Mouse (Mus musculus): ENCODE results near the gene Alk. TPM values are rescaled to one million over a fixed set of nuclear protein-coding genes. Genes with fewer than 3 reads are reported as not detected.

Gene Alk
- total RNA-seq, 2 experiments from 2014 or later: not detected

DNA sequence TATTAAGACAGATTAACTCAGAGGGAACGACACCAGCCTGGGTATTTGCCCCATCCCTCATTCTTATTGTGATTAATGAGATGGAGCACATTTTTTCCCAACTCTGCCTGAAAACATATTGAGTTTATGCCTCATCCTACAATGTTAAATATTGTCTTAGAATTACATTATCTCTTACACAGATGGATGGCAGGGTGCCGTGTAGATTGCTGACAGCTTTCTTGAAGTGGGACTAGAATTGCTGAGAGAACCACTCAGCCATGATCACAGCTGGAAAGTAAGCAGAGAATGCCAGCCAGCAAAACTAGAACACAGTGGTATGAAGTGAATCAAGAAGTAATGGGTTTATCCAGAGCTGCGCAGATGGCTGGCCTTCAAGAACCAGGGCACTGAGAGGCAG lies 430.6 kb downstream of the Alk start:
- no peak for ATAC-seq (replicated peaks; ENCODE audit: low FRiP score, poor library complexity, severe bottlenecking)

DNA sequence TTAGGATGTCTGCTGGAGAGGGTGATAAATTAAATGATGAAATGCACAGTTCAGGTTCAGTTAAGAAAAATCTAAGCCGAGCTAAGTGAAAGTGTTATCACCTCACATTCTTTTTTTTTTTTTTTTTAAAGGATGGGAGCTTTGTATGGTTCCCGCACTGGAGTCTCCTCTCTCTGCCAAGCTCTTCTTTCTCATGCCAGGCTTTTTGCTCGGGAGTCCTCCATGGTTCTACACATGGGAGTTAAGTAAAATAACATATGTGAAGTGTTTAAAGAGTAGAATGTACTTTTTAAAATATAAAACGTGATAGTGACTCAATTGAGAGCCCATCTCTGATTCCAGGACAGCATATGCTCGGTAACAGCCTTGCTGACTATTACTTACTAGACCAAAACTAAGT lies 436.3 kb downstream of the Alk start:
- no peak for ATAC-seq (replicated peaks; ENCODE audit: low FRiP score, poor library complexity, severe bottlenecking)

DNA sequence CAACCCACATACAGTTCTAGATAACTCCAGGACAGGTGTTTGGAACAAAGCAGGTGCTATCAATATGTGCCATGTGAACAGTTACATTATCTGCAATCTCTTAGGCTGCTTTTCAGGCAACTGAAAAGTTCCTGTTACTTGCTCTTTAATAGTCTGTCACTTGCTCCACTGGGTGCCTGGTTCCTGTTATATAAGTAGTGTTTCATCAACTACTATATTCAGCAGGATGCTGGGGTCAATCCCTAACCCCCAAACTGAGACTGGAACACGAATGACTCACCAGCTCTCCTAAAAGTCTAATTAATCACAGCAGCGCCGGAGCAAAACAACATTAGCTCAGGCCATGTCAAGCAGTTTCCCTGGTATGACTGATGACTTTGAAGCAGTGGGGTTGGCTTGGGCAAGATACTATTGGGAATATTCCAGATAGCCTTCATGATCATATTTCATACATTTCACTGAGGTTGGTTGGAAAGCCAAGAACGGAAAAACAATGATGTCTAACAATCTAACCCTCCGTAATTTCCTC lies 445.5 kb downstream of the Alk start:
- no peak for ATAC-seq (replicated peaks; ENCODE audit: low FRiP score, poor library complexity, severe bottlenecking)

DNA sequence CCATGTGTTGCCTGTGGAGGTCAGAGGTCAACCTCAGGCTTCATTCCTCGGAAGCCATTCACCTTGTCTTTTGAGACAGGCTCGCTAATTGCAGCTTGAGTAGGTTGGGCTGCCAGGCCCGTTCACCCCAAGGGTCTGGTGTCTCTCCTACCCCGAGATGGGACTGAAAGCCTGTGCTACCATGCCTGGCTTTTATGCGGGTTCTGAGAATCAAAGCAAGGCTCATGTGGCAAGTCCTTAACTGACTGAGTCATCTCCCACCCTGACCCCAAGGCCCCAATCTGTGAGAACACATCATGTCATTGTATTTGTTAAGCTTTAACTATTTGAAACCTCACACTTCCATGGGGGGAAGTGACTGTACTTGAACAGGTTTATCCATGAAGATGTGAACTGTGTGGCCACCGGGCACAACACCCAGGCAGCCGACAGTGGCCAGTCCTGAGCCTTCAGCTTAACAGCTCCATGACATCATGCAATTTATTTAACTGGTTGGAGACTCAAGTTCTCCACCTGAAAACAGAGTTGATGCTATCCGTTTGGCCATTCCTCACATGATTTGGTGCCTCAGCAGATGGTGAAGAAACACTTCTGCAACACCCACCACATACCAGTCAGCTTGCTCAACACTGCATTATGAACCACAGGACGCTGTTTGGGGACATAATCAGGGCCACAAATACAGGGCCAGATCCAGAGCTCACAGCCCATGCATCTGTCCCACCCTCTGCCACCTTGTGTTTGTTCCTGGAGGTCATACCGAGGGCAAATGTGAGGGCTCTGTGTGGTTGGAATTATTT lies 446.4 kb downstream of the Alk start:
- no peak for ATAC-seq (replicated peaks; ENCODE audit: low FRiP score, poor library complexity, severe bottlenecking)

DNA sequence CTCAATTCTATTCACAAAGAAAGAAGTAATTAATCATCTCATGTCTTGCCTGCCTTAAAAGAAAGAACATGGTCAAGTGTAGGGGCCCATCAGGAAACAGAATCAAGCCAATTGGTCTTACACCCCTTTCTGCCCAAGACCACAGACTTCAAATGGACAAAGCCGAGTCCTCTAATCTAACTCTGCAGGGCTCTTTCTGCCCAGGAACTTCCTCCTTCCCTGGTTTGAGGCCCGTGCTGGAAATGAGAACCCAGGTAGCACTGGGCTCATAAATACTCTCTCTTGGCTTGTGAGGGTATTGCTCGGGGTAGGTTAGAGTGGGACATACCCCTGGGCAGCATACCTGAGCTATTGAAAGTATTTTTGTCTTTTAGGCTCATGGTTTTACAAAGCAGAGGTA lies 451.4 kb downstream of the Alk start:
- no peak for ATAC-seq (replicated peaks; ENCODE audit: low FRiP score, poor library complexity, severe bottlenecking)

DNA sequence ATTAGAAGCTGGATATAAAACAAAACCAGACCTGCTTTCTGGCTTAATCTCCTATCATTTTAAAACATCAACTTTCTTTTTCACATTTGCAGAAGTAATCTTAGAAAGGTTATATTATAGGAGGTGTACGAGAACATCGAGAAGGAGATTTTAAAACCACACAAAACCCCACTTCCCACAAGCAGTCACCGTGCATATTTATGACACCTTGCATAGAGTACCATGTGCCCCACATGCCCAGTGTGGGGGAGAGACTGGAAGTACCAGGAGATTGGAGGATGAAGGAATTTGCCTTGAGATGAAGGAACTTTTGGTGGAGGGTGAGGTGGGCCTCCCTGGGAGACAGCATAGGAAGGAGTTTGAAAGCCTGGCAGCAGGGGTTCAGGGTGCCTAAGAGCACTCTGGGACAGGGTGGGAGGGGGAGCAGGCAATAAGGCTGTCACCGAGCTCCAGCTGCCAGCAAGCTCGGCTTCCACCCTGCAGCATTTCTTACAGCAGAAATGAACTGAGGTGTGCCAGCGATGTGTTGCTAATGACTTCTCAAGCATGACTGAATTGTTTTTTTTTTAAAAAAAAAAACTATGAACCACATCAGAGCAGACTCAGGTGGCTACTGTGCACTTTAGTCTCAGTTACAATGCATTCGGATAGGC lies 459.4 kb downstream of the Alk start:
- no peak for ATAC-seq (replicated peaks; ENCODE audit: low FRiP score, poor library complexity, severe bottlenecking)

DNA sequence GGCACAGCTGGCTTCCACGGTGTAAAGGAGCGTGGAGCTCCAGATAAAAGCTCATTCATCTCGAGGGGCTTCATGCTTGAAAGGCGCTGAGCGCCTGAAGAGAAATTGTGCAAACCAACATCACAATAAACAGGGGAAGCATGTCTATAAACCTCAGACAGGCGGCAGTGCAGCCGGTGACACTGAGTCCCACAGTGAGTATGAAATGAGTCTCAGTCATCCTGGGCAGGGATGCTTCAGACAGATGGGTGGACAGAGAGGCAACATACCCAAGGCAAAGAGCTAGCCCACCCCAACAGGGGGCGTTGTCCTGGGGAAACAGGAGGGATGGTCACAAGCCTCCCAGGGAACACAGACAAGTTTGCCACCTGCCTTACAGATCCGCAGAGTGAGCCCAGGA lies 460.0 kb downstream of the Alk start:
- ATAC-seq (replicated peaks; ENCODE audit: low FRiP score, poor library complexity, severe bottlenecking): no peak

DNA sequence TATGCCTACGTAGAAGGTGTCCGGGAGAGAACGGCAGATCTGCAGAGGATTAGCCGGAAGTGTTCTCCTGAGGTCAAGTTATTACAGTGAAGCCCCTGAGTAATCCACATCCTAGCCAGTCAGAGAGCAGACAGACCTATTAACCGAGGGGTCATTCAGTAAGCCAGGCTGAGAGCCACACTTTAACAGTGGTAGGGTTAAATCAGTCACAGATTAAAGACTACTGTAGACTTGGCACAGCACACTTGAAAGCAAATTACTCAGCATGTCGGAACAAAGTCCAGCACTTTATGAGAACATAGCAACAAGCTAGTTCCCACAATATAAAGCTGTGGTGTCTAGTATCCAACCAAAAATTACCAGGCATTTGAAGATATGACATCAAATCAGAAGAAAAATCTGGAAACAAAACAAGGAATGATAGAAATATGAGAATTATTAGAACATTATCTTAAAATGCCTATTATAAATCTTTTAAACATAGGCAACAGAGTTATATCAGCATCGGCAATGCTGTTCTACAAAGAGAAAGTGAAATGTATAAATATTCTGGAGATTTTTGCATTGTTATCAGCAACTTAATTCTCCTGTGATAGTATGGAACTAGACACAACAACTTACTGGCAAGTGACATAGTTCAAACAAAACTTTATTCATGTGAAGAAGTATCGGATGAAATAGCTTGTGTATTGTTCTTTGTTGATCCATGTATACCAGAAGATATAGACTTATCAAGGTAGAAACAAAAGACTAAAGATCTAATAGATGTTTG lies 472.1 kb downstream of the Alk start:
- no peak for ATAC-seq (replicated peaks; ENCODE audit: low FRiP score, poor library complexity, severe bottlenecking)

DNA sequence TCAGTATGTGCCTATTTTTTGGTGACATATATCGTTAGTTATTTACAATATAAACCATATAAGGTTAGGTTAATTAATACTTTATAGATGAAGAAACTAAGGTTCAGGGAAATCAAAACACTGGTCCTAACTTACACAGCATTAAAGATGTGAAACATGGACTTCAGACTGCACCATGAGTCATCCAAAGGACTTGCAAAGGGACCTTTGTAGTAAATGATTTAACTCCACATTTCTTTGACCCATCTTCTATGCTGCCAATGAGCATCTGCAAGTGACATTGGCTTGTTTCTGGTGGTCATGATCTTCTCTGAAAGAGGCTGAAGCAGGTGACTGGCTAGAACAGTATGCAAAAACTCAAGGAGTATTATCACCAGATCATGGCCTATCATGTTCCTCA lies 482.8 kb downstream of the Alk start:
- no peak for ATAC-seq (replicated peaks; ENCODE audit: low FRiP score, poor library complexity, severe bottlenecking)

DNA sequence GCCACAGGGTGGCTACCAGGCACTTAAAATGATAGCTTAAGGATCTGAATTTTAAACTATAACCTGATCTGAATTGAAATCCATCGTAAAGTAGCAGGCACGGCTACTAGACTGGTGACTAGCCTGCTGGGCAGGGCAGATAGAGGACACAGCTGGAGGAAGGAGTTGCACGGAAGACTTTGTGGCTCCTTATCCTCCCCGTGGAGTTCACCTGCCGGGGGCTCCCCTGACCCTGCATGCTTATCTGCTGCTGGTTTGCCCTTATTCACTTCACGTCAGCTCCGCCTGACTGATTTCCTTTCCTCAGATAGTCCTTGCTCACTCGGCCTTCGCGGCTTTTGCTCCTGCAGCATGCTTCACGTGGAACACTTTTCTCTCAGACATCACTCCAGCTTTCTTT lies 484.1 kb downstream of the Alk start:
- no peak for ATAC-seq (replicated peaks; ENCODE audit: low FRiP score, poor library complexity, severe bottlenecking)

DNA sequence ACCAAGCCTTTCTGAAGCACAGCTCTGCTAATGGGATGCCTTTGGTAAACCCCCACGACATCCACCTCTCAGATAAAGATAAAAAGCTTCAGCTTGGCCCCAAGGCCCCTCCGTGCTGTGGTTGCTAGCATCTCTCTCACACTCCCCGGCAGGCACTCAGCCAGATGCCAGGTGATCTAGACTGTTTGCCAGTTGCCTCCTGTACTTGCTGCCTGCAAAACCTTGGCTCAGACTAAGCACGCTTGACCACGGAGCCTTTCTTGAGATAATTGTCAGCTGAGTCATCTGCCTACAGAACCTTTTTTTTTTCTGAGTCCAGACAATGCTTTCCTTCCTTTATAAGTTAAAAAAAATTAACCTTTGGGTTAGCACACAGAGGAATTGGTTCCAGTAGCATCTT lies 486.1 kb downstream of the Alk start:
- no peak for ATAC-seq (replicated peaks; ENCODE audit: low FRiP score, poor library complexity, severe bottlenecking)

DNA sequence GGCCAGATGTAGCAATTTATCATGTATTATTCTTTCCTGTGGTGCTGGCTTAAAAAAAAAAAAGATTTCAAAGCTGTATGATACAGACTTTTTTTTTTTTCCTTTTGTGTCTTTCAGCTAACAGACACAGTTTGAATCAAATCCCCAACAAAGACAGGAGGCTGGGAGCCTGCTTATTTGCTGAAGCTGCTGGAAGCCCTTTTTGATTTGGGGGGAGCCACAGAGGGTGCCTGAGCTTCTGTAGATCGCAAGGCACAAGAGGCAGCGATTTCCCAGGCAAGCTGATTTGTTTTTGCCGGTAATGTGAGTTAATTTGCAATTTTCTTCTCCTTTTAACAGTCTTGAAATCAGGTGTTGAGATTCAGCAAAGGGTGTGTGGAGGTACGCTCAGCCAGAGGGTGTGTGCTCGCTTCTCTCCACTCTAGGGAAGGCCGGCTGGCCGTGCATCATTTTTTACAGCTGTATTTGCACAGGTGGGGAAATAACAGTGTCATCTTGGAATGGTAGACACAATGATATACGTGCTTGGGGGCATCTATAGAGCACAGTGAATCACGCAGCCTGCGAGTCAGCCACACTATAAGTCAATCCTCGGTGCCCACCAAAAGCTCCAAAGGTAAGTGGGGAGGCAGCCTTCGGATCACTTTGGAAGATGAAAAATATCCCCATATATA lies 489.0 kb downstream of the Alk start:
- no peak for ATAC-seq (replicated peaks; ENCODE audit: low FRiP score, poor library complexity, severe bottlenecking)

DNA sequence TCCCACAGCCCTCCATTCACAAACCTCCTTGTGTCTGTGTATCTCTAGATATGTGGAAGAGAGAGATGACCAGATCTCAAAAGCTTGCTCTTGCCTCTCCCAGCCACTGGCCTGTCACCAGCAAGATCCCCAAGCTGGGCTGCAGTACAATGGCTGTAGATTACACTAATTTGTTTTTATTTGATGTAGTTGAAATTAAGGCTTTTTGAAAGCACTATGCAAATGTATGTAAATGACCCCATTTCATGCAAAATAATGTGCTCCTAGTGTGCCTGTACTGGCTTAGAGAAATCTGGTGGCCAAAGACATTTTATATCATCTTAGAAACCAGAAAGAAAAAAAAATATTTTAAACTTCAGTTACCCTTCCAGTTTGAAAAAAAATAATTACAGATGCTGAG lies 492.4 kb downstream of the Alk start:
- ATAC-seq (replicated peaks; ENCODE audit: low FRiP score, poor library complexity, severe bottlenecking): no peak

DNA sequence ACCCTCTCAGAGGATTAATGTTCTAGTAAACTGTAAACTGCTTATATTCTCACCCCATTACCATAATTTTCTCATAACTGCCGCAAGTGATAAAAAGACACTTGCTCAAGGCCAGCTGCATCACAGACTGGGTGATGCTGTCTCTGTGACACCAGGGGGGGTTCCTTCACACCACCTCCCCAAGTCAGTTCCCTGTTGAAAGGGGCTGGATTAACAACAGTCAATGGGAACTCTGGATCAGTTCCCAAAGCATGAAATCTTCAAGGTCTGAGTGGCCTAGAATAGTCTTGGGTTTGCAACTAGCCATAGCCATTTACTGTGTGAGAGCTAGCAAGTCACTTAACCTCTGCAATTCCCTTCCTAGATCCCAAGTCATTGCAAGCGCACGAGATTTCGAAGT lies 492.9 kb downstream of the Alk start:
- no peak for ATAC-seq (replicated peaks; ENCODE audit: low FRiP score, poor library complexity, severe bottlenecking)

DNA sequence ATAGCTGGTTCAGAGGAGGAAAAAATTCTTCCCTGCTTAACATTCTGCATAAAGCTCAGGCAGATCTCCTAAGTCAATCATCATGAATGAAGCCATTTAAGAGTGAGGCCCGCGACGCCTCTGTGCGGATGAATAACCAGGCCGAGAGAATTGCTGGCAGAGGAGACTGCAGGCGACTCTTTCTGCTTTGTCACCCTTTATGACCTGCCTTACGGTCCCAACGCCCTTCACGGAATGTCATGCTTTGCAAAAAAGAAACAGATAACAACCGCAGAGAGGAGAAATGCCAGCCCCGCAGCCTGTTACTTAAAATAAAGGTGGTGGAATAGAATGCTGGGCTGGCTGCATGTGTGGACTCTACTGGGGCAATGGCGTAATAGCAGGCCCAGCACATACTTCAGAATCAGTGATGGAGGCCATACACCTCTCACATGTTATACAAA lies 517.1 kb downstream of the Alk start:
- ATAC-seq (replicated peaks; ENCODE audit: low FRiP score, poor library complexity, severe bottlenecking): no peak

DNA sequence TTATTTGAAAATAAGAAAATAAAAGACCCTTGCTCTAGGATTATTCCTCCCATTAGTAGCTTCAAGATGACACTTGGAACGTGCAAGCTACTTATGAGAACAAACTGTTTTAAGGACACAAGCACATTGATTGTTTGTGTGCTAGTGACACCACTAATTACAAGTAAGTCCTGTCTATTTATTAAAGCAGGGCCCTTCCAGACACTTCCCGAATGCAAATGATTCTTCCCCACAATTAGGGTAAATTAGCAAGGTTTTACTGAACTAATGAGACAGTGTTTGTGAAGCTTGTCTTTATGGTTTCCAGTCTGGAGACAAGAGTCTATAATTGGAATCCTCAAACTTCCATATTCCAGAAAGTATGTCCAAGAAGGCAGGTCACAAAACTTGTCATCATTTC lies 523.0 kb downstream of the Alk start:
- ATAC-seq (replicated peaks; ENCODE audit: low FRiP score, poor library complexity, severe bottlenecking): no peak

DNA sequence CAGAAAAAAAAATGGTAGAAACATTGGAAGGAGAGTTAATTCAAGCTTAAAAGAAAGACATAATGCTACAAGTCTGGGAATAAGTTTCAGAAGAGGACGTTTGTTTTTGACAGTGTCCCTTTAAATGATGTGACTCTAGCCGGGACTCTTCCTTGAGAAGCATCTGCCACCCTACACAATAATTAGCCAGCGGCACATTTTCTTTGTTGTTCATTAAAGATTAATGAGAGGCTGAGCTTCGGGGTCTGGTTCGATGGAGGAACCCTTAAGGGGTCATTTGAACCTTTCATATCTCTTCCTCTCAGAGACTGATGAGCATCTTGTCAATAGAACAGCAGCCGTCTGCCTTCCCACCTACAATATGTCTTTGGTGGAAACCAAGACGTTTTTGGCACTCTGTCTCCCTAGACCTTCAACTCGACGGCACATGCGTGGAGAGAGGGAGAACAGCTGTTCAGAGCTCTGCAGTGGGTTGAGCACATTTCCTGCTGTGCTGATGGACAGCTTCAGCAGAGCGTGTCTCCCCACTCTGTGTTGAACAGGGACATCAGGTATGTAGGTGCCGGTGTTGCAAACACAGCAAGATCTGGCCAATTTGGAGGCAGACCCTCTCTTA lies 528.0 kb downstream of the Alk start:
- no peak for ATAC-seq (replicated peaks; ENCODE audit: low FRiP score, poor library complexity, severe bottlenecking)

DNA sequence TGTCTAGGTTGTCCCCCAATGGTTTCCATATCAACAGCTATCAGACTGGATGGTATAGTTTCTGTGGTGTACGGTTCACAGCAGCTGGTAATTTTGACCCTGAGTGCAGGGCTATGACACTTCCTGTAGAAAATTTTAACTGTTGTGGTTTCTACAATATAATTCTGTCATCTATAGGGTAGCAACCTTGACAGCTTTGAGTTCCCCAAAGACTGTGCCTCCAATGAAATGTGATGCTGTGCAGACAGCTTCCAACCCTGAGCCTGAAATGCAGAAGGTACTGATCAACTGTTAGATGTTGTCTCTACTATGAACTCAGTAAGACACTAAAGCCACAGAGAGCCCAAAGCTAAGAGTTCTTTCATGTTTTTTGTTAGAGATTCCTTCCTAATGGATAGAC lies 532.6 kb downstream of the Alk start:
- no peak for ATAC-seq (replicated peaks; ENCODE audit: low FRiP score, poor library complexity, severe bottlenecking)

DNA sequence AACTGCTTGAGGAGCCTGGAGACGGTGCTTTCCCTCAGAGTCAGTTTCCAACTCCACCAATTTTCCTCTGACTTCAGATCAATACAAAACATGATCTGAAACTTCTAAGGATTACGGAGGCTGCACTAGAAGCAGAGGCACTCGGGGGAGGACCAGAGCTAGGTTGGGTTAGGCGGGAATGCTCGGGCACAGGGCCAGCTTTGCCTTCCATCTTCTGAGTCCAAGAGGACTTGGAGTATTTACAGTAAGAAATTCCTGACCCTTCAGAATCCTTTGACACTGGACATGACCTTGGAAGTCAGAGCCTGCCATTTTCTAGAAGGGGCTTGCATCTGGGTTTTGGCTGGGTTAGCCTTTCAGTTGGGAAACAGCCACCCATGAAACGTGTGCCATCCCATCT lies 536.3 kb downstream of the Alk start:
- ATAC-seq (replicated peaks; ENCODE audit: low FRiP score, poor library complexity, severe bottlenecking): no peak

DNA sequence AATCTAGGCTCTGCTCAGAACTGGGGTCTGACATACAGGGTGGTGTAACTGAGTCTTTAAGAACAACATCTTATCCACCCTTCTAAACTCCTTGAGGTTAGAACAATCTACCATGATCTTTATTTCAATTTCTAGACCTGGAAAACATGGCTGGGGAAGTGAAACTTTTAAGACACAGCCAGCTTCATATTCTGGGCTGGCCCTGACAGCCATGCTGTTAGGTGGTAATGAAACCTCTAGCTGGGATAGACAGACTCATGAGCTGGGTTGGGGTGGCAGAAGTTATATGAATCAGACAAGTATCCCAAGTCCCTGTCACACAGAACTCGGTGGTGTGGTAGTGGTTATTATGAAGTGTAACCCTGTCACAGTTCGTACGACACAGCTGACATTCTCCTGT lies 541.4 kb downstream of the Alk start:
- ATAC-seq (replicated peaks; ENCODE audit: low FRiP score, poor library complexity, severe bottlenecking): no peak

Data from erythroblast, adult 5-6 weeks (primary cell).